9 mouse cellular contexts compared by ENCODE assay signal in the genomic region with DNA sequence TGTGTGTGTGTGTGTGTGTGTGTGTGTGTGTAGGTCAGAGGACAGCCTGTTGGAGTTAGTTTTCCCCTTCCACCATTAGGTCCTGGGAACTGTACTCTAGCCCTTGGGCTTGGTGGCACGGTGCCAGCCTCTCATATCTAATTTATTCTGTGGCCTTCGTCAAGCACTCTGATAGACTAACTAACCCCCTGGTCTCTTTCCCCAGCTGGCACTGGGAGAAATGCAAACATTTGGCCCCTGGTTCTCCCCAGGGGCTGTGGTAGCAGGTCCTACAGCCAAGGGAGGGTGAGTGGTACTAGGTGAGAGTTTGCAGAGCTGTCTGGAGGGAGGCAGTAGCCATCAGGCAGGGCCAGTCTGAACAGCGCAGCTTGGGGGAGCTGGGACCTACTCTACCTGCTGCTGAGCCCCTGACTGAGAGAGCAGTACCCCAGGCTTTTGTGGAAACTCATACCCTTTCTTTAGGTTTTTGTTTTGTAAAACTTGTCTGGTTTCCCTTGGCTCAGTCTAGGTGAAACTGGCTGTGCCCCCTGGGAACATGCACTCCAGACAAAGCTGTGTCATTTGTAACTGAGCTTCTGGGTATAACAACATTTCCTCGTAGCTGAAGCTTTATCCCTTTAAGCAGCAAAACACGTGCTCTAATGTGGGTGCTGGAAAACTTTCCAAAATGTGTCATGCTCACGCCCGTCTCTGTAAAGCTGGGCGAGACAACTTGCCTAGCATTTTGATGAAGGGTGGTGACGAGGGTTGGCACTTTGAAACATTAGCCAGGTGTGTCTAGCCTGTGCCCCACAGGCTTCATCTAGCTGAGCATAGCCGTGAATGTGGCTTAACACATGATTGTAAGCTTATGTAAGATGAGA. TPM values are rescaled to one million over a fixed set of nuclear protein-coding genes. Genes with fewer than 3 reads are reported as not detected.
DNase-seq lines count a peak whose midpoint lies in the region; ATAC-seq and TF ChIP-seq lines count a peak whose summit lies in the region.
"Had no signal": no experiment of that assay in that cellular context is flagged by ENCODE, and none has a peak within 500 bp of the region (broad histone marks: within the 10 kb centered on the region; RNA-seq: fewer than 3 reads in every experiment).

No protein-coding gene starts in this region.

- H3K27ac ChIP-seq in hindbrain, postnatal 0 days, result no peak overlapping the region; the same call in 1 of the 2 replicates
- H3K27ac ChIP-seq: liver, embryonic 15.5 days had no signal

- ATAC-seq in hindbrain, postnatal 0 days, result no peak
- ATAC-seq in inflammation-experienced regulatory T-cells, adult 6 months, result no peak
- ATAC-seq in CD4-positive, CD25-positive, alpha-beta regulatory T cell, adult 4 months, result no peak

- no peak for TF ChIP-seq CTCF in hindbrain, postnatal 0 days (IDR thresholded peaks at IDR 0.05; ENCODE audit: low read depth)

- peak; percentile 61 to 63 for DNase-seq in cerebellum, postnatal 10 days
- DNase-seq in cerebellum, adult 9-10 months, result no peak
- peak; percentile 55 for DNase-seq in retina, postnatal 1 day
- DNase-seq in retina, embryonic 14.5 days (ENCODE audit: low spot score), result no peak
- DNase-seq in hindbrain, postnatal 0 days (ENCODE audit: low spot score), result peak; percentile 35
- DNase-seq in ovary, postnatal 14 days (ENCODE audit: low spot score), result peak; percentile 42

- peaks cover 14% of the 10 kb centered on the region for H3K36me3 ChIP-seq in hindbrain, postnatal 0 days (ENCODE audit: insufficient read depth, low read length)

- 0 out of 2 replicates have a peak, but pooled peaks cover 2% of the 10 kb centered on the region for H3K4me1 ChIP-seq in hindbrain, postnatal 0 days (ENCODE audit: insufficient read depth, low read length)

- 47% methylated on average over 10 of the region's 10 CpGs for WGBS in hindbrain, postnatal 0 days

- H3K27me3 ChIP-seq in hindbrain, postnatal 0 days (ENCODE audit: insufficient read depth, low read length), result no peaks in the 10 kb centered on the region
- H3K27me3 ChIP-seq: liver, embryonic 15.5 days had no signal

- H3K4me2 ChIP-seq in hindbrain, postnatal 0 days (ENCODE audit: low read depth, low read length), result no peak overlapping the region
- H3K4me2 ChIP-seq: liver, embryonic 15.5 days had no signal

- no peak overlapping the region for H3K9ac ChIP-seq in hindbrain, postnatal 0 days (replicated peaks; ENCODE audit: low read length)
- H3K9ac ChIP-seq: liver, embryonic 15.5 days had no signal

- H3K4me3 ChIP-seq in hindbrain, postnatal 0 days (ENCODE audit: low read length), result no peak overlapping the region
- H3K4me3 ChIP-seq: liver, embryonic 15.5 days had no signal

- H3K9me3 ChIP-seq in hindbrain, postnatal 0 days (ENCODE audit: low read length), result no peaks in the 10 kb centered on the region
- H3K9me3 ChIP-seq: liver, embryonic 15.5 days had no signal

RNA-seq across cellular contexts. Expression of gene Dtx2, which starts 21.6 kb away (rescaled TPM):
- total RNA-seq in hindbrain, postnatal 0 days (2014; rRNA removed), result 23.5 and 28.6 TPM in 2 replicates
- polyA plus RNA-seq in hindbrain, postnatal 0 days (2015; fragmentation: Nextera tagmentation; extraction: Ambion mirVana), result 17.4 and 17.9 TPM in 2 replicates
- polyA plus RNA-seq in inflammation-experienced regulatory T-cells, adult 6 months (2017; shearing (Covaris generic)), result 10 to 100 TPM in 1 of 3 experiments, 1 to 10 TPM in 2; 8.5 to 10.8 (median 9.1) TPM
- polyA plus RNA-seq in CD4-positive, CD25-positive, alpha-beta regulatory T cell, adult 4 months (2017; shearing (Covaris generic)), result 10 to 100 TPM in 1 of 2 experiments, 1 to 10 TPM in 1; 7.9 to 14.1 TPM

RNA-seq across cellular contexts. Expression of gene Upk3b, which starts 22.1 kb away (rescaled TPM):
- not detected in 2 replicates for total RNA-seq in hindbrain, postnatal 0 days (2014; rRNA removed)
- not detected in 2 replicates for polyA plus RNA-seq in hindbrain, postnatal 0 days (2015; fragmentation: Nextera tagmentation; extraction: Ambion mirVana)
- under 1 TPM in 1 of 3 experiments, not detected in 2; 0.16 TPM for polyA plus RNA-seq in inflammation-experienced regulatory T-cells, adult 6 months (2017; shearing (Covaris generic))
- polyA plus RNA-seq in CD4-positive, CD25-positive, alpha-beta regulatory T cell, adult 4 months (2017; shearing (Covaris generic)), result not detected

RNA-seq across cellular contexts. Expression of gene Zp3, which starts 36.3 kb away (rescaled TPM):
- 0.10 TPM in 1 of 2 replicates, not detected in the other for total RNA-seq in hindbrain, postnatal 0 days (2014; rRNA removed)
- 0.18 and 0.39 TPM in 2 replicates for polyA plus RNA-seq in hindbrain, postnatal 0 days (2015; fragmentation: Nextera tagmentation; extraction: Ambion mirVana)
- not detected for polyA plus RNA-seq in inflammation-experienced regulatory T-cells, adult 6 months (2017; shearing (Covaris generic))
- not detected for polyA plus RNA-seq in CD4-positive, CD25-positive, alpha-beta regulatory T cell, adult 4 months (2017; shearing (Covaris generic))
- polyA plus RNA-seq: liver, embryonic 15.5 days had no signal

RNA-seq across cellular contexts. Expression of gene Upk3bl, which starts 38.0 kb away (rescaled TPM):
- total RNA-seq in hindbrain, postnatal 0 days (2014; rRNA removed), result not detected in 2 replicates
- polyA plus RNA-seq in hindbrain, postnatal 0 days (2015; fragmentation: Nextera tagmentation; extraction: Ambion mirVana), result 0.14 TPM in 1 of 2 replicates, not detected in the other
- not detected for polyA plus RNA-seq in inflammation-experienced regulatory T-cells, adult 6 months (2017; shearing (Covaris generic))
- polyA plus RNA-seq in CD4-positive, CD25-positive, alpha-beta regulatory T cell, adult 4 months (2017; shearing (Covaris generic)), result not detected

RNA-seq across cellular contexts. Expression of gene Ssc4d, which starts 41.9 kb away (rescaled TPM):
- total RNA-seq in hindbrain, postnatal 0 days (2014; rRNA removed), result 6.5 and 18.9 TPM in 2 replicates
- polyA plus RNA-seq in hindbrain, postnatal 0 days (2015; fragmentation: Nextera tagmentation; extraction: Ambion mirVana), result 3.6 and 3.8 TPM in 2 replicates
- 1 to 10 TPM; 1.0 to 2.0 (median 1.4) TPM for polyA plus RNA-seq in inflammation-experienced regulatory T-cells, adult 6 months (2017; shearing (Covaris generic))
- polyA plus RNA-seq in CD4-positive, CD25-positive, alpha-beta regulatory T cell, adult 4 months (2017; shearing (Covaris generic)), result 1 to 10 TPM; 1.3 to 2.3 TPM

Comparison
In these comparisons a context has a peak if more than half of its experiments do, and no peak if none do; other contexts are left out.
1. DNase-seq: peak in cerebellum, postnatal 10 days (2 of 2), retina, postnatal 1 day (single experiment), hindbrain, postnatal 0 days (single experiment) and ovary, postnatal 14 days (single experiment); none in cerebellum, adult 9-10 months (single experiment) and retina, embryonic 14.5 days (single experiment).